8 mouse cellular contexts compared by ENCODE assay signal in the genomic region with DNA sequence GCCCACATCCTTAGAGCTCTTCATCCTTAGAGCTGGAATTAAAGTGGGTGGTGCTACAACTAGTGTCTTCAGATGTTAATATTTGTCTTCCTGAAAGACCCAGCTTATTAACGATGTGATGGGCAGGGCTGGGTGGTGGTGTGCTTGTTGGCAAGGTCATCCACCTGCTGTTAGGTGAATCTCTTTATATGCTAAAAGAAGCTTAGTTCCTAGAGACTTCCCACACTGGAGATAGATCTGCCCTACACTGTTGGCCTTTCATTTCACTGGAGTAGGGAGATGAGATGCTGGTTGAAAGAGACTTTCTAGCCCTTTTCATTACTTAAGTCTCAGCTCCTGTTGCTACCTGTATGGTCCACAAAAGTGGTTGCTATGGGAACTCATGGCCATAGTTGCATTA. TPM values are rescaled to one million over a fixed set of nuclear protein-coding genes. Genes with fewer than 3 reads are reported as not detected.
DNase-seq lines count a peak whose midpoint lies in the region; ATAC-seq and TF ChIP-seq lines count a peak whose summit lies in the region.

No protein-coding gene starts in this region.

- peak overlapping the region; percentile 91 for H3K4me3 ChIP-seq in layer of hippocampus, adult 2 months
- H3K4me3 ChIP-seq in embryonic facial prominence, embryonic 12.5 days: peak overlapping the region; percentile 90
- H3K4me3 ChIP-seq in intestine, embryonic 15.5 days (replicated peaks): peak overlapping the region; percentile 88
- H3K4me3 ChIP-seq in myocyte: peak overlapping the region; percentile 84

- peaks cover 27% of the 10 kb centered on the region for H3K4me1 ChIP-seq in embryonic facial prominence, embryonic 12.5 days
- peaks cover 23% of the 10 kb centered on the region for H3K4me1 ChIP-seq in intestine, embryonic 15.5 days (replicated peaks)

- peaks cover 49% of the 10 kb centered on the region for H3K79me2 ChIP-seq in myocyte (ENCODE audit: control insufficient read depth, insufficient read depth)

- H3ac ChIP-seq in myocyte (ENCODE audit: control insufficient read depth, insufficient read length): no peak overlapping the region

- H3K9me3 ChIP-seq in embryonic facial prominence, embryonic 12.5 days: no peaks in the 10 kb centered on the region
- H3K9me3 ChIP-seq in intestine, embryonic 15.5 days: no peaks in the 10 kb centered on the region

- no peak for DNase-seq in layer of hippocampus, adult 2 months (ENCODE audit: low spot score in 2 of 2)
- no peak for DNase-seq in layer of hippocampus, adult 9-11 months
- no peak for DNase-seq in right cerebral cortex, postnatal 25 days
- DNase-seq in layer of hippocampus, adult 18-20 months (ENCODE audit: low spot score in 2 of 2): no peak
- DNase-seq in retina, postnatal 1 day: no peak

- H3K27me3 ChIP-seq in embryonic facial prominence, embryonic 12.5 days: no peaks in the 10 kb centered on the region
- no peaks in the 10 kb centered on the region for H3K27me3 ChIP-seq in intestine, embryonic 15.5 days (replicated peaks)
- H3K27me3 ChIP-seq in myocyte (ENCODE audit: control insufficient read depth, insufficient read depth, insufficient read length): no peaks in the 10 kb centered on the region

- no peak for TF ChIP-seq POLR2A in myocyte (IDR thresholded peaks at IDR 0.05; ENCODE audit: insufficient read length, low read depth)

- peak overlapping the region; percentile 94 for H3K9ac ChIP-seq in embryonic facial prominence, embryonic 12.5 days
- peak overlapping the region; percentile 85; the same call in 1 of the 2 replicates for H3K9ac ChIP-seq in intestine, embryonic 15.5 days

- no peak overlapping the region for H3K27ac ChIP-seq in layer of hippocampus, adult 2 months
- no peak overlapping the region for H3K27ac ChIP-seq in embryonic facial prominence, embryonic 12.5 days
- H3K27ac ChIP-seq in intestine, embryonic 15.5 days: no peak overlapping the region

- peak overlapping the region; percentile 97 for H3K4me2 ChIP-seq in embryonic facial prominence, embryonic 12.5 days (replicated peaks)
- peak overlapping the region; percentile 92 for H3K4me2 ChIP-seq in intestine, embryonic 15.5 days (replicated peaks)
- H3K4me2 ChIP-seq in myocyte (ENCODE audit: low read depth): peak overlapping the region; percentile 78

- H3K36me3 ChIP-seq in embryonic facial prominence, embryonic 12.5 days: peaks cover 28% of the 10 kb centered on the region
- H3K36me3 ChIP-seq in intestine, embryonic 15.5 days: peaks cover 26% of the 10 kb centered on the region
- peaks cover 28% of the 10 kb centered on the region for H3K36me3 ChIP-seq in myocyte (ENCODE audit: control insufficient read depth, insufficient read depth)

- ATAC-seq in embryonic facial prominence, embryonic 12.5 days (ENCODE audit: insufficient number of reproducible peaks, insufficient read depth, low FRiP score, low TSS enrichment): no peak
- ATAC-seq in intestine, embryonic 15.5 days: no peak

- no peak for TF ChIP-seq CTCF in layer of hippocampus, adult 2 months (conservative IDR thresholded peaks at IDR 0.05)

- WGBS in embryonic facial prominence, embryonic 12.5 days: 11% methylated on average over 1 of the region's 1 CpGs
- 15% methylated on average over 1 of the region's 1 CpGs for WGBS in intestine, embryonic 15.5 days

TF ChIP-seq in myocyte, 11 proteins besides CTCF, POLR2A, EP300 and RAD21:
- no peak for TF ChIP-seq USF1 (IDR thresholded peaks at IDR 0.05; ENCODE audit: low read depth)
- TF ChIP-seq E2F4 (IDR thresholded peaks at IDR 0.05; ENCODE audit: insufficient read depth): no peak
- no peak for TF ChIP-seq REST (IDR thresholded peaks at IDR 0.05; ENCODE audit: insufficient read depth, insufficient read length)
- no peak for TF ChIP-seq MYOD1 (IDR thresholded peaks at IDR 0.05; ENCODE audit: control insufficient read depth in 1 of 3, insufficient read length in 2 of 3, low read depth in 2 of 3)
- no peak for TF ChIP-seq TCF12 (IDR thresholded peaks at IDR 0.05; ENCODE audit: insufficient read depth, poor library complexity, severe bottlenecking)
- TF ChIP-seq MYOG (IDR thresholded peaks at IDR 0.05; ENCODE audit: control insufficient read depth in 1 of 3, insufficient read depth in 1 of 3, insufficient read length in 2 of 3, low read depth in 2 of 3): no peak
- no peak for TF ChIP-seq CEBPB (IDR thresholded peaks at IDR 0.05; ENCODE audit: insufficient read depth, poor library complexity, severe bottlenecking)
- TF ChIP-seq SRF (IDR thresholded peaks at IDR 0.05; ENCODE audit: control insufficient read depth, insufficient read length, low read depth): no peak
- TF ChIP-seq TCF3 (IDR thresholded peaks at IDR 0.05; ENCODE audit: insufficient read length, low read depth): no peak
- no peak for TF ChIP-seq MAX (IDR thresholded peaks at IDR 0.05; ENCODE audit: low read depth)
- no peak for TF ChIP-seq POLR2AphosphoS2 (IDR thresholded peaks at IDR 0.05; ENCODE audit: insufficient read length, low read depth)

RNA-seq across cellular contexts. Expression of a gene that starts 1.3 kb away (rescaled TPM):
- 10 to 100 TPM; 24.8 to 28.9 TPM for total RNA-seq in layer of hippocampus, adult 2 months (2021)
- polyA plus RNA-seq in embryonic facial prominence, embryonic 12.5 days (2016; fragmentation: Nextera tagmentation; extraction: Ambion mirVana): 66.7 and 66.8 TPM in 2 replicates
- polyA plus RNA-seq in intestine, embryonic 15.5 days (2015; fragmentation: Nextera tagmentation; extraction: Ambion mirVana): 49.6 and 50.2 TPM in 2 replicates
- 34.8 TPM for polyA plus RNA-seq in myocyte (2012; fragmentation: generic; extraction: Trizol)
- 10 to 100 TPM; 26.7 to 28.0 TPM for total RNA-seq in layer of hippocampus, adult 18-20 months (2021)

RNA-seq across cellular contexts. Expression of a gene that starts 8.8 kb away (rescaled TPM):
- total RNA-seq in layer of hippocampus, adult 2 months (2021): 10 to 100 TPM; 43.6 to 51.8 TPM
- 128 and 144 TPM in 2 replicates for polyA plus RNA-seq in embryonic facial prominence, embryonic 12.5 days (2016; fragmentation: Nextera tagmentation; extraction: Ambion mirVana)
- polyA plus RNA-seq in intestine, embryonic 15.5 days (2015; fragmentation: Nextera tagmentation; extraction: Ambion mirVana): 85.7 and 91.2 TPM in 2 replicates
- polyA plus RNA-seq in myocyte (2012; fragmentation: generic; extraction: Trizol): 26.8 TPM
- total RNA-seq in layer of hippocampus, adult 18-20 months (2021): 10 to 100 TPM; 49.0 to 53.0 TPM
